Mouse (Mus musculus) frontal cortex, postnatal 25 days (tissue): ENCODE data around the gene Rasgrp3.

ENCODE experiments used
- DNase-seq, 2 experiments: peaks; one replicate each; pipeline ENCODE4 v3.0.0; 2022; ENCODE audit warnings: low spot score in 2 of 2

Gene Rasgrp3

GRCm38 (mm10) chr17:75538431-75538830, 102.7 kb downstream of the Rasgrp3 start:
- no peak for DNase-seq

GRCm38 (mm10) chr17:75539130-75539529, 103.4 kb downstream of the Rasgrp3 start:
- DNase-seq = no peak

DNA sequence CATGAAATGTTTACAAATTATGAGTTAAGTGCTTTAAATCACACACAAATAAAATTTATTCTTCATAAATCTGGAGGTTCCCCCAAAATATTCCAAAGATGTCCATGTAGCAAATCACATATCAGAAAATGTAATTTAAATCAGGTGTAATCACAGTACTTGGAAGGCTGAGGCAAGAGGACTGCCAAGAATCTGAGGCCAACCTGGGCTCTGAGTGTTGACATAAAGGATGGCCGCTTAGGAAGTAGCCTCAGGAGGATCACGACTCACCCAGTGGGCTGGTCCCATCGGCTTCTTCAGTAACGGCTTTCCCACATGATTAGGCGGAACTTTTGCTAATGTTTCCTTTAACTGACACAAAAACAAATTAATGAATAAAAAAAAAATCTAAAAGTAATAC, 104.1 kb downstream of the Rasgrp3 start:
- no peak for DNase-seq

- DNase-seq = no peak
These were observed 107.7 kb downstream of the Rasgrp3 start for GRCm38 (mm10) chr17:75543434-75543833.

GRCm38 (mm10) chr17:75544262-75544661, 108.6 kb downstream of the Rasgrp3 start:
- no peak for DNase-seq

DNA sequence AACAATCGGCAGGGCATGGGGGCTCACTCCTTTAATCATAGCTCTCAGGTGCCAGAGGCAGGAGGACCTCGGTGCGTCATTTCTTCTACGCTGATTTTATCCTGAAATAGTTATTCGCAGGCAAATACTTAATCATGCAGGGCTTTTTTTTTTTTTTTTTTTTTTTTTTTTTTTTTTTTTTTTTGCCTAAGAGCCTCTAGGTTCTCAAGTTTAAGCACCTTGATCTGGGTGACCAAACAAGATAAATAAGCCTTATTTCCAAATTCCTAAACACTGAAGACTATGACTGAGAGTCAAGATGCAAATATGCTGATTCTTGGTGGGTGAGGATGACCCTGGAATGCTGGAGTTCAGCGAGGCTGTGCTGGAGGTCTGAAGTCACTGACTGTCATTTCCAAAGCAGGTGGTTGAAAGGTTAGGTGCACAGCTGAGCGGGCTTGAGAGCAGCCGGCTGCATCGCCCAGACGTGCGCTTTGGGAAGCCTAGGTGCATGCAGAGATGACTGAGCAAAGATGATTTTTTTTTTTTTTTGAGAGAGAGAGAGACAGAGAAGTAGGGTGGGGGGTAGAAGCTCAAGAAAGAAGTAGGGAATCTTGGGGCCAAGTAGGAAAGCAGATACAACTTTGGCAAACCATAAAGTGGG, 115.2 kb downstream of the Rasgrp3 start:
- DNase-seq = no peak

DNA sequence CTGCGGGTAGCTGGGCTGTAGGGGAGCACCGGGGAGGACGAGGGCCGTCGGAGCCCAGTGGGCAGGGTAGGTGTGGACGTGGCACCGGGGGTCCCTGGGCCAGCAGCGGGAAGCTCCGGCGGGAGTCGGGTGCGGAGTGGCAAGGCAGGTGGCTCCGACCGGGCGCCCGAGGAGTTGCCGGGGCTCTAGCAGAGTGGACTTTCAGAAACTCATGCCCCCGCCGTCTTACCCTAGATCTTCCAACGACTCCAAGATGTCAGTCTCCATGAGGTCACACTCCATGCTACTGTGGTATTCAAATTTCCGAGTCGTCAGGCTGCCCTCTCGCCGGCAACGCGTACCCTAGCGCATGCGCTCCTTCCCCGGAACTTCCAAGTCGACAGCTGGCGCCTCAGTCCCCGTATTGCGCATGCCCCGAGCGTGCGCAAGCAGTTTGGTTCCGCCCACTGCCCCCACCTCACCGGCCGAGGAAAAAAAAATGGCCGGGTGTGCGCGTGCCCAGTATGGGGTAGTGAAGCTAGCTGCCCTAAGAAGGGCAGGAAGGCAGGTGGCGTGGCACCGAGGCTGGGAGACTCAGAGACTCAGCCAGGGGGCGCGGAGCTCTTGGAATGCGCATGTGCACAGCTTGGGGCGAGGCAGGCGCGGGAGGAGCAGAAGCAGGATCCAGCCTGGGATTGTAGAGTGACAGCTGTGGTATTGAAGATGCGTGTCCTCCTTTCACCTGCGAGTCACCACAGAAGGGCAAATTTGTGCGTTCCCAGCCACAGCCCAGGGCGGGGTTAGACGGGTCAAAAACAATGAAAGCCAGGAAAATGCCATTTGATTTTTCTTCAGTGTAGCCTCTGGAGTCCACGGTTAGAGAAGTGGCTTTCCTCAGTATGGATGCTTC, 116.1 kb downstream of the Rasgrp3 start, which contains the start of gene Fam98a:
TSS of gene Fam98a (minus strand) at position 435 of the 889 bp plus-strand sequence.
- peak; percentile 95 for DNase-seq

- DNase-seq = no peak
These were observed 121.3 kb downstream of the Rasgrp3 start for GRCm38 (mm10) chr17:75557031-75557430.

DNA sequence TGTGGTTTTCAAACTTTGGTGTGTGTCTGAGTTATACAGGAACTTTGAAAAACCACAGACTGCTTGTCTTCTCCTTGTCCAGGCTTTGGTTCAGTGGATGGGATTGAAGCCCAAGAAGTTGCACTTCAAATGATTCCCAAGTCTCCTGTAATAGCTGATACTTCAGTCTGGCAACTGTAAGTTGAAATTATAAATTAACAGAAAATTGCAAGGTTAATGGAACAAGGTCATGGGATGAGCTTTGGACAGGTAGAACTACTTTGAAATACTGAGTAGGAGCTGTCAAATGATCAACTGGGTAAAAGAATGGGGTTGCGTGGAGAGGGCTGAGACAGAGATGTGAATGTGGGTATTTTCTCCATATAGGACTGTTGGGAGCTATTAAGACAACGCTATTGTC, 122.3 kb downstream of the Rasgrp3 start:
- no peak for DNase-seq

GRCm38 (mm10) chr17:75575608-75576007, 139.9 kb downstream of the Rasgrp3 start:
- DNase-seq = no peak
